Mouse (Mus musculus): Measurements from ENCODE around the gene Kbtbd13. TPM values are rescaled to one million over a fixed set of nuclear protein-coding genes. Genes with fewer than 3 reads are reported as not detected.

The Kbtbd13 gene
- polyA plus RNA-seq, 1 experiment from 2014 or later = 0.78 TPM

GRCm38 (mm10) chr9:65386373-65387140, 4.9 kb downstream of the Kbtbd13 start:
- no peaks in the 10 kb centered on the region for H3K36me3 ChIP-seq (ENCODE audit: control insufficient read depth, insufficient read depth, low read length)
- H3K4me3 ChIP-seq (ENCODE audit: low read length) = no peak overlapping the region
- no peak overlapping the region for H3K27ac ChIP-seq (ENCODE audit: low read depth, low read length)
- peaks cover 7% of the 10 kb centered on the region; the same call in 1 of the 2 replicates for H3K4me1 ChIP-seq (ENCODE audit: control insufficient read depth, insufficient read depth, low read depth, low read length)
- no peak overlapping the region for H3K9ac ChIP-seq (ENCODE audit: low read depth, low read length)
- peaks cover 22% of the 10 kb centered on the region for H3K27me3 ChIP-seq (replicated peaks; ENCODE audit: control insufficient read depth, insufficient read depth, low read length)
- H3K4me2 ChIP-seq (ENCODE audit: low read length) = no peak overlapping the region
- 31% methylated on average over 7 of the region's 8 CpGs for WGBS
- no peak for ATAC-seq
- H3K9me3 ChIP-seq (ENCODE audit: control insufficient read depth, low read length) = no peaks in the 10 kb centered on the region

DNA sequence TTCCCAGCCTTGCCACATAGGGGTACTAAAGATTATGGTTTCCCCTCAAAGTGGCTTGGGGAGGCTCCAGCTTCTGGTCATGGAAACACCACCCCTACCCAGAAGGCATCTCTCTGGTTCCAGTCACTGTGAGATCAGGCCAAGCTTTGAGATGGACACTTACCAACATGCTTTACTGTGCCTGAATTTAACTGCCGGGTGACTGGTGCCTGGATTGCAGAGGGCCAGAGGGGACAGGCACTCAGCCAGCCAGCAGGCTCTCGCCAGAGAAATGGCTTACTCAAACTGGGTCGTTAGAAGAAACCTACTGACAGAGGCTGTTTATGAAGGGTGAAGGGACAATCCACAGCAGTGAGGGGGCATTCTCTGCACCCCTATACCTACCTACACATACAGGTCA, 7.2 kb downstream of the Kbtbd13 start:
- no peak overlapping the region for H3K27ac ChIP-seq (ENCODE audit: low read depth, low read length)
- H3K9ac ChIP-seq (ENCODE audit: low read depth, low read length) = no peak overlapping the region
- H3K9me3 ChIP-seq (ENCODE audit: control insufficient read depth, low read length) = no peaks in the 10 kb centered on the region
- no peak for ATAC-seq
- H3K4me3 ChIP-seq (ENCODE audit: low read length) = no peak overlapping the region
- no peaks in the 10 kb centered on the region for H3K4me1 ChIP-seq (ENCODE audit: control insufficient read depth, insufficient read depth, low read depth, low read length)
- H3K4me2 ChIP-seq (ENCODE audit: low read length) = no peak overlapping the region
- WGBS = 53% methylated on average over 3 of the region's 3 CpGs
- H3K36me3 ChIP-seq (ENCODE audit: control insufficient read depth, insufficient read depth, low read length) = no peaks in the 10 kb centered on the region
- peaks cover 4% of the 10 kb centered on the region for H3K27me3 ChIP-seq (replicated peaks; ENCODE audit: control insufficient read depth, insufficient read depth, low read length)

DNA sequence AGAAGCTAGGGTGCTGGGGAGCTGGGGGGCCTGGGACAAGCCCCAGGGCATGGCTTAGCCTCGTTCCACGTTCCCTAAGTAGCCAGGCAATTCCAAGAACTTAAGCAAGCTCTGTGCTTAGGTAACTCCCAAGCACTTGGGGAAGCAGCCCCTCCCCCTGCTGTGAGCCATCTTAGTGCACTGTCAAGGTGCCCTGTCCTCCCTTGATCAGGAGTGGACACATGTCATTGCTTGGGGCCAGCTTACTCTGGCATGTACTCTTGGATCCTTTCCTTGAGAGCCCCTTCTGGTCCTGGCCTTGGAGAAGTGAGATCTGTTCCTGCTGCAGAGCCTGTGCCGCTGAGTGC, 8.7 kb downstream of the Kbtbd13 start:
- no peaks in the 10 kb centered on the region for H3K27me3 ChIP-seq (replicated peaks; ENCODE audit: control insufficient read depth, insufficient read depth, low read length)
- ATAC-seq = no peak
- H3K27ac ChIP-seq (ENCODE audit: low read depth, low read length) = no peak overlapping the region
- H3K9ac ChIP-seq (ENCODE audit: low read depth, low read length) = no peak overlapping the region
- H3K4me1 ChIP-seq (ENCODE audit: control insufficient read depth, insufficient read depth, low read depth, low read length) = no peaks in the 10 kb centered on the region
- H3K4me3 ChIP-seq (ENCODE audit: low read length) = no peak overlapping the region
- H3K9me3 ChIP-seq (ENCODE audit: control insufficient read depth, low read length) = no peaks in the 10 kb centered on the region
- 60% methylated on average over 3 of the region's 3 CpGs for WGBS
- H3K36me3 ChIP-seq (ENCODE audit: control insufficient read depth, insufficient read depth, low read length) = no peaks in the 10 kb centered on the region
- no peak overlapping the region for H3K4me2 ChIP-seq (ENCODE audit: low read length)

- H3K4me1 ChIP-seq (ENCODE audit: control insufficient read depth, insufficient read depth, low read depth, low read length) = no peaks in the 10 kb centered on the region
- H3K9me3 ChIP-seq (ENCODE audit: control insufficient read depth, low read length) = no peaks in the 10 kb centered on the region
- WGBS = 75% methylated on average over 6 of the region's 6 CpGs
- H3K4me2 ChIP-seq (ENCODE audit: low read length) = no peak overlapping the region
- ATAC-seq = no peak
- no peaks in the 10 kb centered on the region for H3K27me3 ChIP-seq (replicated peaks; ENCODE audit: control insufficient read depth, insufficient read depth, low read length)
- no peak overlapping the region for H3K9ac ChIP-seq (ENCODE audit: low read depth, low read length)
- no peak overlapping the region for H3K27ac ChIP-seq (ENCODE audit: low read depth, low read length)
- peaks cover 3% of the 10 kb centered on the region; the same call in 1 of the 2 replicates for H3K36me3 ChIP-seq (ENCODE audit: control insufficient read depth, insufficient read depth, low read length)
- H3K4me3 ChIP-seq (ENCODE audit: low read length) = no peak overlapping the region
Measured at GRCm38 (mm10) chr9:65382031-65382750, 9.3 kb downstream of the Kbtbd13 start.

DNA sequence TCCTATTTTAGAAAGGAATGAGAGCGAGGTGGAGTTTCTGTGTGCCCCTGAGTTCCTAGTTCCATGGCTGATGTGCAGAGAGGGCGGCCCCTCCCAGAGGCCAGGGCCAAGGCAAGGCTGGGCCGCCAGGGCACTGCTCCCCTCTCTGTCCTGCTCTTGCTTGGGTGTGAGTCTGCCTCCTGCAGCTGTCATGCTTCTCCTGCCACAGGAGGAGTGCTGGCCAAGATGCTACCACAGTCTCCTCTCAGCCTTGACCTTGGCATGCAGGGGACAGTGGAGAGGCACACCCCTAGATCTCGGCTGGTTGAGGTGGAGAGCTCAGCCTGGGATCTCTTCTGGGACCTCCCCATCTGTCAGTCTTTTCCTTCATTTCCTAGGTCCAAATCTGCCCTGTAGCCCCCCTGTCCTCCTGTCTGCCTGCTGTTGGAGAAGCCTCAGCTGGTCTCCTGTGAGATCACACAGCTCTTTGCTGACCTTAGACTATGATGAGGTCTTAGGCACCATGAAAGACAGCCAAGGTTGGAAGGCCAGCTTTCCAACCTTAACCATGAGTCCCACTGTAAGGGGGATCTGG, 10.3 kb downstream of the Kbtbd13 start:
- no peak overlapping the region for H3K27ac ChIP-seq (ENCODE audit: low read depth, low read length)
- no peak overlapping the region for H3K4me2 ChIP-seq (ENCODE audit: low read length)
- no peak overlapping the region for H3K4me3 ChIP-seq (ENCODE audit: low read length)
- 74% methylated on average over 4 of the region's 4 CpGs for WGBS
- peaks cover 6% of the 10 kb centered on the region for H3K36me3 ChIP-seq (ENCODE audit: control insufficient read depth, insufficient read depth, low read length)
- no peaks in the 10 kb centered on the region for H3K27me3 ChIP-seq (replicated peaks; ENCODE audit: control insufficient read depth, insufficient read depth, low read length)
- H3K4me1 ChIP-seq (ENCODE audit: control insufficient read depth, insufficient read depth, low read depth, low read length) = no peaks in the 10 kb centered on the region
- H3K9me3 ChIP-seq (ENCODE audit: control insufficient read depth, low read length) = no peaks in the 10 kb centered on the region
- no peak overlapping the region for H3K9ac ChIP-seq (ENCODE audit: low read depth, low read length)
- ATAC-seq = no peak

DNA sequence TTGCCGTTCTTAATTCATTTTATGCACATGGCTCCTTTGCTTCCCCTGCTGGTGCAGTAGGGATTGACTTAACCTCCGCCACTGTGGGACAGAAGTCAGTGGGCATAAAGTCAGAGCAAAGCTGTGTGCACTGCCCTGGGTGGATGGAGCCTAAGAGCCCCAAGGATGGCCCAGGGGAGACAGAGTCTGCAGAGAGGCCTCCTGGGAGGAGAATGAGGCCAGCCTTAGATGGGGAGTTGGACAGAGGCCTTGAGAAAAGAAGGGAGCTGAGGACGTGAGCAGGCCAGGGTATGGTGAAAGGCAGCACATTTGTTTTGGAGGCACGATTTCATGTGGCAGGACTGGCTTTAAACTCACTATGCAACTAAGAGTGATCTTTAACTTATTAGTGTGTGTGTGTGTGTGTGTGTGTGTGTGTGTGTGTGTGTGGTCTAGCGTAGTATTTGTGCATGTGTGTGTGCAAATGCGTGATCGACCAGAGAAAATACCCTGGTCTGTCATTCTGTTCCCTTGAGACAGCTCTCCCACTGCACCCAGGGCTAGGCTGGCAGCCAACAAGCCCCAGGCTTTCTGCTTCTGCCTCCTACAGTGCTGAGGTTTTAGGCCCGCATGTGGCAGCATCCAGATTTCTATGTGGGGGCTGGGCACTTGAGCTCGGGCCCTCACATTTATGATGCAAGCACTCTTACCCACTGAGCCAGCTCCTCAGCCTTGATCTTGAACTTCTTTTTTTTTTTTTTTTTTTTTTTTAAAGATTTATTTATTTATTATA, 16.1 kb downstream of the Kbtbd13 start:
- Histone ChIP-seq H3K27me3 (replicated peaks; ENCODE audit: control insufficient read depth, insufficient read depth, low read length) (no peaks in the 10 kb centered on the region), H3K9ac (ENCODE audit: low read depth, low read length) (no peak overlapping the region), H3K36me3 (ENCODE audit: control insufficient read depth, insufficient read depth, low read length) (peaks cover 15% of the 10 kb centered on the region), H3K9me3 (ENCODE audit: control insufficient read depth, low read length) (no peaks in the 10 kb centered on the region), H3K27ac (ENCODE audit: low read depth, low read length) (no peak overlapping the region), H3K4me2 (ENCODE audit: low read length) (no peak overlapping the region), H3K4me1 (ENCODE audit: control insufficient read depth, insufficient read depth, low read depth, low read length) (no peaks in the 10 kb centered on the region), H3K4me3 (ENCODE audit: low read length) (no peak overlapping the region)
- no peak for ATAC-seq
- 77% methylated on average over 9 of the region's 9 CpGs for WGBS

DNA sequence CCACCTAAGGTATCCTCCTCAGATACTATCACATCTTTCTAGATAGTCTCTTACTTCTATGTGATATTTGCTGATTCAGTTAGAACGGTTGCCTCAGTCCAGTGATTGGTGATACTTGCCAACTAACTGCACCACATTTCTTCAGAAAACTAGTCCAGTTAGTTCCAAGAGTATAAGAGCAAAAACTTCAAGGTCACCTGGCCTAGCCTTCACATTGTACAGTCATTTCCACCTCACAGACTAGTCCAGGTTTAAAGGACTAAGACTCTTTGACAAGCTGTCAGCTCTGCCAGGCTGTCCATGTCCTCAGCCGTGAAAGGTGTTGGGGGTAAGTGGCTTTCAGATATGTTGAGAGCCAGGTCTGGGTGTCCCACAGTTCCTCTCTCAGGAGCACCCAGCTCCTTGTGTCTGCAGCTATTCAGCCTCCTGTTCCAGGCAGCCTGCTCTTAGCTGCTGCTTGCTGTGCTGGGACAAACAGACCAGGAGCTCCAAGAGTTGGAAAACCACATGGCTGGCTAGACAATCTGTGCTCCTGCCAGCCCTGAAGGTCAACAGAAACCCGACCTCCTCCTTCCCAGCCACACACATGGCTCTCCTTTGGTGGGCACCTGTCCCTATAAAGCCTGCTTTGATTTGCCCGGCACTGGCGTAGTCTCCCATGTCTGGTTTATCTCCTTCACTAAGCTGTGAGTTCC, 16.8 kb downstream of the Kbtbd13 start:
- H3K4me2 ChIP-seq (ENCODE audit: low read length) = no peak overlapping the region
- H3K9ac ChIP-seq (ENCODE audit: low read depth, low read length) = no peak overlapping the region
- H3K27me3 ChIP-seq (replicated peaks; ENCODE audit: control insufficient read depth, insufficient read depth, low read length) = no peaks in the 10 kb centered on the region
- WGBS = 85% methylated on average over 5 of the region's 5 CpGs
- no peak for ATAC-seq
- no peak overlapping the region for H3K4me3 ChIP-seq (ENCODE audit: low read length)
- no peaks in the 10 kb centered on the region for H3K9me3 ChIP-seq (ENCODE audit: control insufficient read depth, low read length)
- H3K27ac ChIP-seq (ENCODE audit: low read depth, low read length) = no peak overlapping the region
- H3K36me3 ChIP-seq (ENCODE audit: control insufficient read depth, insufficient read depth, low read length) = peaks cover 15% of the 10 kb centered on the region
- no peaks in the 10 kb centered on the region for H3K4me1 ChIP-seq (ENCODE audit: control insufficient read depth, insufficient read depth, low read depth, low read length)

GRCm38 (mm10) chr9:65372449-65372848, 19.0 kb downstream of the Kbtbd13 start:
- Histone ChIP-seq H3K27me3 (replicated peaks; ENCODE audit: control insufficient read depth, insufficient read depth, low read length) (no peaks in the 10 kb centered on the region), H3K4me2 (ENCODE audit: low read length) (no peak overlapping the region), H3K36me3 (ENCODE audit: control insufficient read depth, insufficient read depth, low read length) (peaks cover 18% of the 10 kb centered on the region), H3K9me3 (ENCODE audit: control insufficient read depth, low read length) (no peaks in the 10 kb centered on the region), H3K4me1 (ENCODE audit: control insufficient read depth, insufficient read depth, low read depth, low read length) (no peaks in the 10 kb centered on the region), H3K27ac (ENCODE audit: low read depth, low read length) (no peak overlapping the region), H3K4me3 (ENCODE audit: low read length) (no peak overlapping the region), H3K9ac (ENCODE audit: low read depth, low read length) (no peak overlapping the region)
- no peak for ATAC-seq
- 79% methylated on average over 4 of the region's 4 CpGs for WGBS

All from hindbrain, embryonic 16.5 days (tissue).